Mouse (Mus musculus) ovary, adult 18-20 months (tissue): Measurements from ENCODE around the gene Igdcc3.

Experiments
- DNase-seq: peaks from one replicate; pipeline ENCODE4 v3.0.0; 2022; ENCODE audit warnings: low spot score, mixed read lengths

The Igdcc3 gene

GRCm38 (mm10) chr9:65140491-65140890, 498 bp upstream of the Igdcc3 start:
- no peak for DNase-seq

DNA sequence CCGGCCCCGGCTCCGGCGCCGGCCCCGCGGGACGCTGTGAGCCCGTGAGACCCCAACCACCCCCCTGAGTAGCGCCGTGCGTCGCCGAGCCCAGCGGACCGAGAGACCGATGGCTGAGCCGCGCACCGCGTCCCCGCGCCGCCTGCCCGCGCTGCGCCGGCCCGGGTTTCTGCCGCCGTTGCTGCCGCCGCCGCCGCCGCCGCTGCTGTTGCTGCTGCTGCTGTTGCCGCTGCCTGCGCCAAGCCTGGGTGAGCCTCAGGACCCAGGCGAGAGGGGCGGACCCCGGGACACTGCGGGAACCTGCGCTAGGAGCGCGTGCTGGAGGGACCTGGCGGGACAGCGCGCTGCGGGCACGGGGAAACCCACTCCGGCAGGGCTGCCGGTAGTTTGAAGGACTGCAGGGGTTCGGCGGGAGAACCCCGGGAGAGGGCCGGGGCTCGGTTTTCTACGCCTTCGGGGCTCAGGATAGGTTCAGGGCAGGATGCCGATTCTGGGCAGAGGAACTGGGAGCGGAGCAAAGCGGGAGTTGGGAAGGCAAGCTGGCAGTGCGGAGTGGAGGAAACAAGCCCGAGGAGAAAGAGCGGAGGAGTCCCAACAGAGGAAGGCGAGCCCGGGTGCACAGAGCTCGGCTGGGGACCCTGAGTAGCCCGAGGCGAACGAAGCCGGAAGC, 452 bp downstream of the Igdcc3 start:
- no peak for DNase-seq

DNA sequence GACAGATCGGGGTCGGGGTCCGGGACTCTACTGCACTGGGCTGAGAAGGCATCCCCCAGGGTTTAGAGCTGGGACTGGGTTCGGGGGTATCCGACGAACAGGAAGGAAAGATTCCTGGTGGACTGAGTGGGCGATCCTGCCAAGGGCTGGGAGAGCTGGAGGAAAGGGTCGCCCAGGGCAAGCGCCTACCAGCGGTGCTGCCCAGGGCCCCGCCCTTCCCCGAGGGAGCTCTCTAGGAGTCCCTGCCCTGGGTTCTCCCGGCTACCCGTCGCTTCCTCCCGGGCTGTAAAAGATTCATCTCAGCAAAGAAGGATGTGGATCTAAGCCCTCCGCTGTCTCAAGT, 958 bp downstream of the Igdcc3 start:
- no peak for DNase-seq

DNA sequence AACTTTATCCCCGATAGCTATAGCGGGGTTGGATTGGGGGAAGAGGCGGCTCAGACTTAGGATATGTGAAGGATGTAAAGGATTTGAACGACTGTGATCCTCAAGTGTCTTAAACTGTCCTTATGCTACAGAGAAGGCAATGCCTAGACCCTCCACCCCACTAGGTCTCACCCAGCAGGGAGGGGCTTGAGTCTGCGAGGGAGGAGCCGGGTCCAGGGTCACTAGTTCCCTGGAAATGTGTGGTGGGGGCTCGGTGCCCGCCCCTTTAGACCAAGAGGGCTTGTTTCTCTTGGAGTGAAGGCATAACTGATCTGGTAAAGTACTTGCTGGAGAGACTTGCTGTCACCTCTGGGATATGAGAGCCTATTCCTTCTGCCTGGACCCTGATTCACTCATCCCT, 1.4 kb downstream of the Igdcc3 start:
- no peak for DNase-seq

- DNase-seq: no peak
Observed at GRCm38 (mm10) chr9:65146001-65146400, 5.0 kb downstream of the Igdcc3 start.

DNA sequence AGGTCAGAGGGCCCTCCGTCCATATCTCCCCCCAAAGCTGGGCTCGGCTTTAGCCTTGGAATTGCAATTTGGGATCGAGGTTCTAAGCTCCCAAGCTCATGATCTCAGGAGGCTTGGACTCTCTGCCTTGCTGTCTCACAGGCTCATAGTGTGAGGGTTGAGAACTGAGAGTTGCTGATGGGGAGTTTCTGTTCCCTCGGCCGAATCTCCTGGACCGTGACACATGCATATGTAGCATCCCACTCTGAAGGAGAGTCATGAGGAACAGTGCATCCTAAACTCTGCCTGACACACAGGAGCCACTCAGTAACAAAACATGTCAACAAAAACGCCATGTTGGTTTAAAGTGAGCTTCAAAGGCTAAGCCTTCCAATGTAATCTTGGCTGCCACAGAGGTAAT, 7.5 kb downstream of the Igdcc3 start:
- no peak for DNase-seq

GRCm38 (mm10) chr9:65152711-65153330, 11.8 kb downstream of the Igdcc3 start:
- DNase-seq: no peak

GRCm38 (mm10) chr9:65153331-65153711, 12.3 kb downstream of the Igdcc3 start:
- no peak for DNase-seq

DNA sequence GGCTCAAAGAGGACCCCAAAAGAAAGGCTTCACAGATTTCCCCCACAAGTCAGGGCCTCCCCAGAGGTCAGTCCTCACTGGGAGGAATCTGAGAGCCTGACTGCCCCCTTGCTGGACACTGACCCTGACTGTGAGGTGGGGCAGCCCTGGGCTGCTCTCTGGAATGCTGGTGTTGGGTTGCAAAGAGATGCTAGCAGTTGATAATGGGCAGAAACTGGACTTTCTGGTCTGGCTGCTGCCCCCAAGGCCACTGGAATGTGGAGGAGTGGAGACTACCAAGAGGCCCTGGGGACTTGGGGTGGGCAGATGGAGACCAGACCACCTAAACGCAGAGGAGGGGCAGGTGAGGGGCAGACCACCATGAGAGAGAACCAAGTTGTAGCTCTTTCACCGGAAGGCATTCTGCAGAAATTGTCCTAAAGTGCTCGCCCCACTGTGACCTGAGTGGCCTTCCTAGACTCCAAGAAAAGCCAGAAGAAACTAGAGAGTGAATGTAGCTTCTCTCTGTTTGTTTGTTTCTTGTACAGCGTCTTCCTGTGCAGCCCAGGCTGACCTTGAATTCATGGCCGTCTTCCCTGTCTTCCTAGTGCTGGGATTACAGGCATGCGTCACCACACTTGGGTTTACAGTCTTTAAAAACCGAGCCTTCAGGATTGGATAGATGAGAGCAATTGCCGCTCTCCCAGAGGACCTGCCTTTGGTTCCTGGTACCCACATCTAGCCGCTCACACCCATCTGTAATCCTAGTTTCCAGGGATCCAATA, 13.9 kb downstream of the Igdcc3 start:
- DNase-seq: peak; percentile 37

GRCm38 (mm10) chr9:65156604-65157003, 15.6 kb downstream of the Igdcc3 start:
- no peak for DNase-seq

DNA sequence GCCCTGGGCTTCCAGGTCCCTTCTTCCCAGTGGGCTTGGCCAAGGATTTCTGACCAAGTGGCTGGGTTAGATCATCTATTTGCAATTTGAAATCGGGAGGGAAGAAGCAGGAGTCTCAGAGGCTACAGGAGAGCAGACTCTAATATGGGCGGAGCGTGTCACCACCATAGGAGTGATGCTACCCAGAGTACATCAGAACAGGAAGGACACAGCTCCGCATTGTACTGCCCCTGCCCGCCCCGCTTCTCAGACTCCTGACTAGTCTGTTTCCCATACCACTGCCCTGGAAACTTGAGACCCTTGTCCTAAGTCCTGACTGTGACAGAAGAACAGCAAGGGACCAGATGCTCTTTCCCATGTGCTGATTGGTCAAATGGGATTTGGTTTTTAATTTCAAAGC, 16.6 kb downstream of the Igdcc3 start:
- DNase-seq: no peak

GRCm38 (mm10) chr9:65161188-65161587, 20.2 kb downstream of the Igdcc3 start:
- DNase-seq: no peak

- no peak for DNase-seq
Observed at GRCm38 (mm10) chr9:65161881-65162280, 20.9 kb downstream of the Igdcc3 start.

GRCm38 (mm10) chr9:65162711-65163639, 22.0 kb downstream of the Igdcc3 start:
- no peak for DNase-seq

GRCm38 (mm10) chr9:65164870-65165269, 23.9 kb downstream of the Igdcc3 start:
- no peak for DNase-seq

DNA sequence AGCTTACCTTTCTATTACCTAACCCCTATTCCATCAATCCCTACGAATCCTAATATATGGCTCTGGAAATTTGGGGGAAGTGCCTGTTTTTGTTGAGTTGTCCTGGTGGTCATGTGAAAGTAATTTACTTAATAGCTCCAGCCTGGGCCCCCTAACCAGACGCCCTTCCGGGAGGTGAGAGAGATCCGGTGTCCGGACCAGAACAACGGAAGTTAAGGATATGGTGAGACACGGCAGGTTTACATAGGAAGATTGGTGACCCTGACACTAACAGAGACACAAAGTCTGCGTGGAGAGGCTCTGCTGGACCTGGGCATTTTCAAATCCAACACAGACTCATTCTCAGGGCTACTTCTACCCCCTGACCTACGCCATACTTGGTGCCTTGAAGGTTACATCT, 25.4 kb downstream of the Igdcc3 start:
- no peak for DNase-seq

DNA sequence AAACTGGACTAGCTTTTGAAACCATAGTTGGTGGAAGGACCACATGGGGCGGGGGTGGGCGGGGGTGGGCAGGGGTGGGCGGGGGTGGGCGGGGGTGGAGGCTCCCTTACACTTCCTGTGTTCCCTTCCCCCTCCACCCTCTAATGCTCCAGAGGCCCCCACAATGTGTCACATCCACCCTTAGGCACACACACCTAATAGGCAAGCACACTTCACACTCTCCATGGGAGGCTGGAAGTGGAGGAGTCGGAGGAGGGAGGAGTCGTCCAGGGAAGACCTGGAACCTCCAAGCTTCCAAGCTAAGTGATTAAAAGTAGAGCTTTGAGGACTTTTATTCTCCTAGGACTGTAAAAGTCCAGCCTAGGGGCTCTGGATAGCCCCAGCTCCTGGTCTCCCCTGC, 27.5 kb downstream of the Igdcc3 start:
- no peak for DNase-seq

- DNase-seq: no peak
Observed at GRCm38 (mm10) chr9:65168952-65169351, 28.0 kb downstream of the Igdcc3 start.

DNA sequence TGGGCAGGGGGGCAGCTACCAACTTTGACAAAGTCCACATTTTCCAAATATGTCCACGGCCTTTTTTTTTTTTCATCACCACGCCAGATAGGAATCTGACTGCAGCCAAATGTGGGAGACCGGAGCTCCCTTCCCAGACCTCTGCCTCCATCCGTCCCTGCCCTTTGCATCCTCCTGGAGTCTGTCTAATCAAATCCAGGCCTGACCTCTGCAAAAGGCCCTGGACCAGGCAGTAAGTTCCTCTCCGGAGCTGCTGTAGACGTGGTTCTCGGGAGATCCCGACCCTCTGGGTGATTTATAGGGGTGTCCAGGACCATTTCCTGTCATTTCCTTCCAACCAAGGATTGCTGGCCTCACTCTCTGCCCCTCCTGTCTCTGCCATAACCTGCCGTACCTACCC, 31.7 kb downstream of the Igdcc3 start:
- no peak for DNase-seq

DNA sequence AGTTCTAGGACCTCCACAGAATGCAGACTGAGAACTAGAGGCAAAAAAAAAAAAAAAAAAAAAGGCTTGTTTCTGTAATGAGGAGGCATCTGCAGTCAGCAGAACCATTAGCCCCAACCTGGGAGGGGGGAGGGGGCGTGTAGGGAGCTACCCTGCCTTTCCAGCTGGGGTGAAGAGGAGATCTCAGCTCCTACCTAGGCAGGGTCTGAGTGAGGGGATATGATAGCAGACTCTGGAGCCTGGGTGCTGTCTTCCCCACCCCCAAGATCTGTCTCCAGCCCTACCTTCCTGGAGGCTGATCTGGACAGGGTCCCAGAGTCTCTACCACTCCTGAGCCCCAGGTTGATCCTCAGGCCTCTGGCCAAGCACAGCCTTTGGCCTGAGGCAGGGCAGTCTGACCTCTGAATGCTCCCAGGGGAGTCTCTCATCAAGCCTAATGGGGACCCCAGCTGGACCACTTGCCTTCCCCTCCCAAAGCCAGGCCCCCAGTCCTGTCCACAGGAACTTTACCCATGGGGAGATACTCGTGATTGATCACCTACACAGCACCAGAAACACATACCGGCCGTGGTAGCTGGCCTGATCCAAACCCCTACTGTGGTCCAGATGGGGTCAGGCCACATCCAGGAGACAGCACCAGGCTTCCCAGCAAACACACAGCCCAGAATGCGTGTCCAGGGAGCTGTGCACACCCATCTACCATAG, 34.4 kb downstream of the Igdcc3 start:
- no peak for DNase-seq

DNA sequence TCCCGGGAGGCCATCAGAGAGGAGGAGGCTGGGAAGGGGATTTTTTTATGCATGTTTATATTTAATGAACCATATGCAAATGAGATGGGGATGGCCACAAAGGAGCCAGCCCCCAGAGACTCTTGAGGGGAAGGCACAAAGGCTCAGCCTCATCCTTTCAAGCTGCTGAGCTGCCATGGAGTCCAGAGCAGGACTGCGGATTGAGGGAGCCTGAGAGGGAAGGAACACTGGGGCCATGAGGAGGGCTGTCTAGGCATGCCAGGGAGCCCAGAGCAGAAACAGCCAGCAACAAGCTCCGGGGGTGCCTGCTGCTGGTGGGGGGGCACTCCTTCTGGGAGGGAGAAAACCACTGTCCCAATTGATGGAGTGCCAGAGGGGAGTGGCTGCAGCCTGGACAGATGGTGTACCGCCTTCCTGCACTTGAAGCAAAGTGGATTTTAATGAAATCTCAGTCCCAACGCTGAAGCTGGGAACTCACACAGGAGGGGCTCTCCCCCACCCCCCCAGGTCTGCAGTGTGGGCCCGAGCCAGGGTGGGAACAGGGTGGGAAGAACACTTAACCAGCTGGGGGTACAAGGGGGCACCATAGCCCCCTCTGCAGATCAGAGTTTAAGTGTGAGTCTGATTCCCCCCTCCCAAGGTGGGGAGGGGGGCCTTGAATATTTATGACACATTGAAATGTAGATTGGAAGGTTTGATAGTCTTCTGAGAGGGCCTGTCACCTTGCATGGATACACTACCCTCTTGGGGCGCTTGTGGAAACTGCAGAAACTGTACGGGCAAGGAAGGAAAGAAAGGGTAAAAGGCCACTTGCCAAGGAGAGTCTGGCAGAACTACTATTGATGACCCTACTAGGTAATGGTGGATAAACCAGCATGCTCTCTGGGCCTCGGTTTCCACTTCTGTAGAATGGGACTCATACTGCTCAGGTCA, 35.2 kb downstream of the Igdcc3 start:
- DNase-seq: no peak
